ENCODE assay signal across 25 mouse cellular contexts in genomic region chr16:92083771-92084453, GRCm38 (mm10). TPM values are rescaled to one million over a fixed set of nuclear protein-coding genes. Genes with fewer than 3 reads are reported as not detected.
A peak's percentile ranks its signal among the peaks of the same experiment; 100 is the strongest.
DNase-seq lines count a peak whose midpoint lies in the region; ATAC-seq lines count a peak whose summit lies in the region.
"Had no signal": no experiment of that assay in that cellular context is flagged by ENCODE, and none has a peak within 500 bp of the region (broad histone marks: within the 10 kb centered on the region; RNA-seq: fewer than 3 reads in every experiment).

No protein-coding gene starts in this region.

- peaks cover 4% of the 10 kb centered on the region for H3K4me1 ChIP-seq in forebrain, embryonic 16.5 days (replicated peaks; ENCODE audit: control insufficient read depth, insufficient read depth, low read length)
- H3K4me1 ChIP-seq in forebrain, embryonic 15.5 days = peaks cover 2% of the 10 kb centered on the region; the same call in 1 of the 2 replicates
- H3K4me1 ChIP-seq in hindbrain, embryonic 13.5 days (replicated peaks) = peaks cover 5% of the 10 kb centered on the region; the same call in 1 of the 2 replicates
- no peaks in the 10 kb centered on the region for H3K4me1 ChIP-seq in hindbrain, embryonic 16.5 days (ENCODE audit: control insufficient read depth, insufficient read depth, low read depth, low read length)
- H3K4me1 ChIP-seq: embryonic facial prominence, embryonic 15.5 days; heart, embryonic 10.5 days; heart, embryonic 13.5 days; intestine, embryonic 15.5 days had no signal

- H3K27me3 ChIP-seq in forebrain, embryonic 16.5 days (replicated peaks; ENCODE audit: control insufficient read depth, insufficient read depth, low read length) = no peaks in the 10 kb centered on the region
- no peaks in the 10 kb centered on the region for H3K27me3 ChIP-seq in forebrain, embryonic 15.5 days
- H3K27me3 ChIP-seq in hindbrain, embryonic 13.5 days = no peaks in the 10 kb centered on the region
- H3K27me3 ChIP-seq in hindbrain, embryonic 16.5 days (replicated peaks; ENCODE audit: control insufficient read depth, insufficient read depth, low read length) = no peaks in the 10 kb centered on the region
- H3K27me3 ChIP-seq: embryonic facial prominence, embryonic 12.5 days; embryonic facial prominence, embryonic 15.5 days; heart, embryonic 13.5 days; hindbrain, embryonic 15.5 days; intestine, embryonic 15.5 days had no signal

- H3K36me3 ChIP-seq in forebrain, embryonic 16.5 days (ENCODE audit: control insufficient read depth, insufficient read depth) = peaks cover 2% of the 10 kb centered on the region; the same call in 1 of the 2 replicates
- H3K36me3 ChIP-seq in forebrain, embryonic 15.5 days = peaks cover 6% of the 10 kb centered on the region; the same call in 1 of the 2 replicates
- H3K36me3 ChIP-seq in hindbrain, embryonic 13.5 days = peaks cover 27% of the 10 kb centered on the region
- H3K36me3 ChIP-seq in hindbrain, embryonic 16.5 days (ENCODE audit: control insufficient read depth, insufficient read depth, low read length) = 0 out of 2 replicates have a peak, but pooled peaks cover 2% of the 10 kb centered on the region
- H3K36me3 ChIP-seq: intestine, embryonic 15.5 days had no signal

- H3K9ac ChIP-seq in forebrain, embryonic 16.5 days (replicated peaks; ENCODE audit: low read depth, low read length) = no peak overlapping the region
- no peak overlapping the region for H3K9ac ChIP-seq in forebrain, embryonic 15.5 days (replicated peaks)
- H3K9ac ChIP-seq in hindbrain, embryonic 13.5 days = no peak overlapping the region
- H3K9ac ChIP-seq in hindbrain, embryonic 16.5 days (ENCODE audit: low read depth, low read length) = no peak overlapping the region
- H3K9ac ChIP-seq: embryonic facial prominence, embryonic 12.5 days; embryonic facial prominence, embryonic 15.5 days; heart, embryonic 13.5 days; hindbrain, embryonic 15.5 days; intestine, embryonic 15.5 days had no signal

- WGBS in forebrain, embryonic 16.5 days = 64% methylated on average over 10 of the region's 10 CpGs
- 67% methylated on average over 10 of the region's 10 CpGs for WGBS in forebrain, embryonic 15.5 days
- WGBS in hindbrain, embryonic 13.5 days = 78% methylated on average over 10 of the region's 10 CpGs
- 59% methylated on average over 10 of the region's 10 CpGs for WGBS in hindbrain, embryonic 16.5 days

- H3K9me3 ChIP-seq in forebrain, embryonic 16.5 days (ENCODE audit: control insufficient read depth, low read length) = no peaks in the 10 kb centered on the region
- H3K9me3 ChIP-seq in forebrain, embryonic 15.5 days = no peaks in the 10 kb centered on the region
- no peaks in the 10 kb centered on the region for H3K9me3 ChIP-seq in hindbrain, embryonic 13.5 days
- H3K9me3 ChIP-seq in hindbrain, embryonic 16.5 days (ENCODE audit: control insufficient read depth, low read length) = no peaks in the 10 kb centered on the region
- H3K9me3 ChIP-seq: embryonic facial prominence, embryonic 12.5 days; embryonic facial prominence, embryonic 15.5 days; heart, embryonic 10.5 days; heart, embryonic 13.5 days; hindbrain, embryonic 15.5 days; intestine, embryonic 15.5 days had no signal

- no peak overlapping the region for H3K4me2 ChIP-seq in forebrain, embryonic 16.5 days (ENCODE audit: low read length)
- H3K4me2 ChIP-seq in forebrain, embryonic 15.5 days (replicated peaks) = no peak overlapping the region
- H3K4me2 ChIP-seq in hindbrain, embryonic 13.5 days = no peak overlapping the region
- H3K4me2 ChIP-seq in hindbrain, embryonic 16.5 days (ENCODE audit: low read length) = no peak overlapping the region
- H3K4me2 ChIP-seq: embryonic facial prominence, embryonic 12.5 days; embryonic facial prominence, embryonic 15.5 days; heart, embryonic 13.5 days; hindbrain, embryonic 15.5 days; intestine, embryonic 15.5 days had no signal

- no peak overlapping the region for H3K4me3 ChIP-seq in forebrain, embryonic 16.5 days (replicated peaks; ENCODE audit: low read length)
- no peak overlapping the region for H3K4me3 ChIP-seq in forebrain, embryonic 15.5 days
- no peak overlapping the region for H3K4me3 ChIP-seq in hindbrain, embryonic 13.5 days
- H3K4me3 ChIP-seq in hindbrain, embryonic 16.5 days (ENCODE audit: low read length) = no peak overlapping the region
- H3K4me3 ChIP-seq: embryonic facial prominence, embryonic 12.5 days; embryonic facial prominence, embryonic 15.5 days; heart, adult 2 months; heart, embryonic 10.5 days; heart, embryonic 13.5 days; hindbrain, embryonic 15.5 days; intestine, embryonic 15.5 days had no signal

- peak; percentile 63; the same call in 1 of the 2 replicates for ATAC-seq in forebrain, embryonic 16.5 days
- no peak for ATAC-seq in forebrain, embryonic 15.5 days (replicated peaks)
- ATAC-seq in hindbrain, embryonic 13.5 days (ENCODE audit: low FRiP score) = no peak
- no peak for ATAC-seq in hindbrain, embryonic 16.5 days
- ATAC-seq: CD4-positive, CD25-positive, alpha-beta regulatory T cell, adult 4 months; intestine, embryonic 15.5 days had no signal

- peak; percentile 18 for DNase-seq in lung, postnatal 36 days
- no peak for DNase-seq in lung, postnatal 25 days (ENCODE audit: low spot score)
- DNase-seq in embryo, embryonic 10 days (ENCODE audit: low spot score) = no peak
- DNase-seq: adrenal gland, adult 2 months; adrenal gland, postnatal 14 days; cerebellum, adult 18-20 months; cerebellum, adult 9-10 months; cerebellum, postnatal 14 days; gastrocnemius, postnatal 14 days; heart, adult 2 months; heart, postnatal 14 days; heart, postnatal 4 days; kidney, adult 11 months had no signal

- H3K27ac ChIP-seq in forebrain, embryonic 16.5 days (ENCODE audit: low read length) = peak overlapping the region; percentile 33; the same call in 1 of the 2 replicates
- no peak overlapping the region; the same call in 1 of the 2 replicates for H3K27ac ChIP-seq in forebrain, embryonic 15.5 days (replicated peaks)
- H3K27ac ChIP-seq in hindbrain, embryonic 13.5 days = 0 out of 2 replicates have a peak overlapping the region, but pooled peaks have one; percentile 12
- H3K27ac ChIP-seq in hindbrain, embryonic 16.5 days (ENCODE audit: low read depth, low read length) = no peak overlapping the region
- H3K27ac ChIP-seq: embryonic facial prominence, embryonic 12.5 days; embryonic facial prominence, embryonic 15.5 days; heart, adult 2 months; heart, embryonic 10.5 days; heart, embryonic 13.5 days; hindbrain, embryonic 15.5 days; intestine, embryonic 15.5 days had no signal

RNA-seq across cellular contexts. Expression of gene Slc5a3, which starts 25.8 kb away (rescaled TPM):
- polyA plus RNA-seq in forebrain, embryonic 16.5 days (2015; fragmentation: Nextera tagmentation; extraction: Ambion mirVana) = 13.8 and 15.0 TPM in 2 replicates
- 10.8 and 12.4 TPM in 2 replicates for polyA plus RNA-seq in forebrain, embryonic 15.5 days (2015; fragmentation: Nextera tagmentation; extraction: Ambion mirVana)
- 18.4 and 19.5 TPM in 2 replicates for polyA plus RNA-seq in hindbrain, embryonic 13.5 days (2015; fragmentation: Nextera tagmentation; extraction: Ambion mirVana)
- polyA plus RNA-seq in hindbrain, embryonic 16.5 days (2015; fragmentation: Nextera tagmentation; extraction: Ambion mirVana) = 14.4 and 18.2 TPM in 2 replicates

RNA-seq across cellular contexts. Expression of gene Gm49711, which starts 25.8 kb away (rescaled TPM):
- polyA plus RNA-seq in forebrain, embryonic 16.5 days (2015; fragmentation: Nextera tagmentation; extraction: Ambion mirVana) = 0.25 and 0.52 TPM in 2 replicates
- 0.42 and 0.57 TPM in 2 replicates for polyA plus RNA-seq in forebrain, embryonic 15.5 days (2015; fragmentation: Nextera tagmentation; extraction: Ambion mirVana)
- 0.71 and 0.86 TPM in 2 replicates for polyA plus RNA-seq in hindbrain, embryonic 13.5 days (2015; fragmentation: Nextera tagmentation; extraction: Ambion mirVana)
- polyA plus RNA-seq in hindbrain, embryonic 16.5 days (2015; fragmentation: Nextera tagmentation; extraction: Ambion mirVana) = 0.38 and 0.42 TPM in 2 replicates
- polyA plus RNA-seq: CD4-positive, CD25-positive, alpha-beta regulatory T cell, adult 4 months; heart, adult 2 months; heart, embryonic 10.5 days; heart, embryonic 16.5 days; intestine, embryonic 15.5 days had no signal

RNA-seq across cellular contexts. Expression of gene Mrps6, which starts 25.8 kb away (rescaled TPM):
- polyA plus RNA-seq in forebrain, embryonic 16.5 days (2015; fragmentation: Nextera tagmentation; extraction: Ambion mirVana) = 144 and 148 TPM in 2 replicates
- polyA plus RNA-seq in forebrain, embryonic 15.5 days (2015; fragmentation: Nextera tagmentation; extraction: Ambion mirVana) = 142 and 153 TPM in 2 replicates
- polyA plus RNA-seq in hindbrain, embryonic 13.5 days (2015; fragmentation: Nextera tagmentation; extraction: Ambion mirVana) = 182 and 201 TPM in 2 replicates
- 194 and 196 TPM in 2 replicates for polyA plus RNA-seq in hindbrain, embryonic 16.5 days (2015; fragmentation: Nextera tagmentation; extraction: Ambion mirVana)

Comparison
In these comparisons a context has a peak if more than half of its experiments do, and no peak if none do; other contexts are left out.
1. H3K27ac ChIP-seq: peak in forebrain, embryonic 16.5 days (single experiment) and hindbrain, embryonic 13.5 days (single experiment); none in forebrain, embryonic 15.5 days (single experiment) and hindbrain, embryonic 16.5 days (single experiment).